ENCODE assay signal across 19 mouse cellular contexts in the genomic region with DNA sequence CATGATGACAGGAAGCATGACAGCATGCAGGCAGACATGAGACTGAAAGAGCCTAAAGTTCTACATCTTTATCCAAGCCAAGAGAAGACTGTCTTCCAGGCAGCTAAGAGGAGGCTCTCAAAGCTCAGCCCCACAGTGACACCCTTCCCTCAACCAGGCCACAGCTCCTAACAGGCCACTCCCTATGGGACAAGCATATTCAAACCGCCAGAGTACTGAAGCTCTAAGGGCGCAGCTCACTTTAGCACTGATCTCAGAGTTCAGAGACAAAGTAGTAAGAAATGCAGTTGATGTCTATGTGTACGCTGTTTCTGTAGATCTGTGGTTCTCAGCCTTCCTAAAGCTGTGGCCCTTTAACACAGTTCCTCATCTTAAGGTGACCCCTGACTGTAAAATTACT.
"Had no signal": no experiment of that assay in that cellular context is flagged by ENCODE, and none has a peak within 500 bp of the region (broad histone marks: within the 10 kb centered on the region; RNA-seq: fewer than 3 reads in every experiment).

No protein-coding gene starts in this region.

- H3K9ac ChIP-seq: lung, embryonic 14.5 days; midbrain, embryonic 12.5 days; neural tube, embryonic 13.5 days; neural tube, embryonic 15.5 days had no signal

- H3K27ac ChIP-seq: midbrain, embryonic 10.5 days; midbrain, embryonic 12.5 days; neural tube, embryonic 13.5 days; neural tube, embryonic 15.5 days had no signal

- DNase-seq: lung, adult 18-20 months; lung, embryonic 14.5 days; lung, postnatal 10 days; lung, postnatal 4 days; midbrain, embryonic 14.5 days; retina, postnatal 1 day; right cerebral cortex, adult 18-20 months; right cerebral cortex, postnatal 25 days; right cerebral cortex, postnatal 4 days; spleen, adult 18-20 months; thymus, adult 18-20 months; thymus, postnatal 14 days; thymus, postnatal 36 days had no signal

- H3K36me3 ChIP-seq: midbrain, embryonic 10.5 days; midbrain, embryonic 12.5 days; neural tube, embryonic 13.5 days; neural tube, embryonic 15.5 days had no signal

- H3K9me3 ChIP-seq: midbrain, embryonic 10.5 days; midbrain, embryonic 12.5 days; neural tube, embryonic 13.5 days; neural tube, embryonic 15.5 days had no signal

- H3K27me3 ChIP-seq: midbrain, embryonic 12.5 days; neural tube, embryonic 13.5 days; neural tube, embryonic 15.5 days had no signal

- H3K4me2 ChIP-seq: lung, embryonic 14.5 days; midbrain, embryonic 12.5 days; neural tube, embryonic 13.5 days; neural tube, embryonic 15.5 days had no signal

- H3K4me1 ChIP-seq: midbrain, embryonic 10.5 days; midbrain, embryonic 12.5 days; neural tube, embryonic 13.5 days; neural tube, embryonic 15.5 days had no signal

- ATAC-seq: midbrain, embryonic 16.5 days had no signal

- H3K4me3 ChIP-seq: midbrain, embryonic 10.5 days; midbrain, embryonic 12.5 days; myocyte; neural tube, embryonic 13.5 days; neural tube, embryonic 15.5 days had no signal
